Mouse (Mus musculus) heart, adult 2 months (tissue): ENCODE measurements at regions not wholly inside any gene's neighbourhood (a gene's known extent, or its start where the extent isn't known, plus 50 kb on each side); places are given as distances from the start of the nearest gene placed in this dataset.
A peak's percentile ranks its signal among the peaks of the same experiment; 100 is the strongest.

Experiments used
- CTCF ChIP-seq: fragments of 200-600 bp; IDR thresholded peaks from 2 replicates; pipeline ENCODE4 v1.8.1; 2022; ENCODE audit warnings: antibody characterized with exemption, mild to moderate bottlenecking, moderate library complexity
- POLR2A ChIP-seq: fragments of 200-500 bp; IDR thresholded peaks from 2 replicates; pipeline ENCODE4 v1.6.1; 2011; ENCODE audit warnings: mild to moderate bottlenecking, low read depth, low read length, control low read depth; ENCODE audit not compliant: insufficient read depth

- TF ChIP-seq CTCF, result 0 out of 2 replicates have a peak, but pooled peaks have one; percentile 11
- TF ChIP-seq POLR2A, result no peak
Measured at GRCm38 (mm10) chr19:56100131-56100872, 186.6 kb upstream of the Habp2 start.
